In genomic region chrX:142813146-142813545, GRCm38 (mm10) we compare ENCODE assay signal across 7 mouse cellular contexts.
DNase-seq lines count a peak whose midpoint lies in the region; ATAC-seq and TF ChIP-seq lines count a peak whose summit lies in the region.

No protein-coding gene starts in this region.

- H3K4me2 ChIP-seq in kidney, embryonic 16.5 days (replicated peaks; ENCODE audit: low read depth, low read length), result no peak overlapping the region
- H3K4me2 ChIP-seq in lung, postnatal 0 days (replicated peaks; ENCODE audit: low read depth, low read length), result no peak overlapping the region

- no peaks in the 10 kb centered on the region for H3K36me3 ChIP-seq in kidney, embryonic 16.5 days (ENCODE audit: insufficient read depth, low read length)
- H3K36me3 ChIP-seq in MEL (ENCODE audit: control insufficient read depth in 1 of 2, insufficient read depth in 2 of 2, low read length in 2 of 2), result peaks cover 0 to 12% of the 10 kb centered on the region in 2 experiments; a peak in 2 of 4 replicates
- no peaks in the 10 kb centered on the region for H3K36me3 ChIP-seq in lung, postnatal 0 days (ENCODE audit: insufficient read depth, low read length)

- no peak overlapping the region for H3K4me3 ChIP-seq in kidney, embryonic 16.5 days (ENCODE audit: low read length)
- H3K4me3 ChIP-seq in MEL (ENCODE audit: control insufficient read depth in 1 of 2, insufficient read depth in 1 of 2, low read depth in 2 of 2, low read length in 2 of 2), result no peak overlapping the region
- H3K4me3 ChIP-seq in lung, postnatal 0 days (ENCODE audit: low read depth, low read length), result no peak overlapping the region

- TF ChIP-seq POLR2A in MEL (IDR thresholded peaks at IDR 0.05; ENCODE audit: control insufficient read depth in 1 of 2, insufficient read depth in 1 of 2, low read depth in 1 of 2, low read length in 2 of 2, poor library complexity in 1 of 2), result no peak

- no peak overlapping the region for H3K9ac ChIP-seq in kidney, embryonic 16.5 days (replicated peaks; ENCODE audit: low read length)
- no peak overlapping the region for H3K9ac ChIP-seq in MEL (ENCODE audit: control insufficient read depth, low read depth, low read length, poor library complexity, severe bottlenecking)
- no peak overlapping the region for H3K9ac ChIP-seq in lung, postnatal 0 days (replicated peaks; ENCODE audit: low read depth)

- H3K27ac ChIP-seq in kidney, embryonic 16.5 days (ENCODE audit: low read length), result no peak overlapping the region
- H3K27ac ChIP-seq in MEL (ENCODE audit: control insufficient read depth, low read depth, low read length), result no peak overlapping the region
- no peak overlapping the region for H3K27ac ChIP-seq in lung, postnatal 0 days (ENCODE audit: low read length)

- no peak for TF ChIP-seq EP300 in MEL (IDR thresholded peaks at IDR 0.05; ENCODE audit: low read depth in 1 of 2, low read length in 2 of 2)
- no peak for TF ChIP-seq EP300 in lung, postnatal 0 days (IDR thresholded peaks at IDR 0.05)

- peak; percentile 23 for TF ChIP-seq RAD21 in MEL (IDR thresholded peaks at IDR 0.05; ENCODE audit: low read depth, low read length)

- no peaks in the 10 kb centered on the region for H3K4me1 ChIP-seq in kidney, embryonic 16.5 days (ENCODE audit: insufficient read depth, low read length)
- no peaks in the 10 kb centered on the region for H3K4me1 ChIP-seq in MEL (ENCODE audit: control insufficient read depth in 1 of 2, insufficient read depth in 2 of 2, low read length in 2 of 2)
- no peaks in the 10 kb centered on the region for H3K4me1 ChIP-seq in lung, postnatal 0 days (ENCODE audit: insufficient read depth, low read depth, low read length)

- peak; percentile 46 to 73 (median 69) for TF ChIP-seq CTCF in MEL (IDR thresholded peaks at IDR 0.05 in 2 of 3, conservative IDR thresholded peaks at IDR 0.05 in 1 of 3; ENCODE audit: control insufficient read depth in 1 of 3, insufficient read depth in 1 of 3, low read depth in 2 of 3, low read length in 3 of 3, poor library complexity in 1 of 3, severe bottlenecking in 1 of 3)
- TF ChIP-seq CTCF in lung, postnatal 0 days (IDR thresholded peaks at IDR 0.05), result peak; percentile 66

- ATAC-seq in kidney, embryonic 16.5 days (ENCODE audit: low FRiP score, low TSS enrichment), result no peak
- ATAC-seq in lung, postnatal 0 days, result no peak; the same call in 1 of the 2 replicates

- H3K27me3 ChIP-seq in kidney, embryonic 16.5 days (ENCODE audit: insufficient read depth, low read length), result no peaks in the 10 kb centered on the region; the same call in 1 of the 2 replicates
- H3K27me3 ChIP-seq in MEL (ENCODE audit: control insufficient read depth in 1 of 2, insufficient read depth in 2 of 2, low read length in 2 of 2), result no peaks in the 10 kb centered on the region
- no peaks in the 10 kb centered on the region for H3K27me3 ChIP-seq in lung, postnatal 0 days (replicated peaks; ENCODE audit: insufficient read depth, low read length)

- peak; percentile 18 for DNase-seq in kidney, adult 9 months
- peak; percentile 68 for DNase-seq in MEL (ENCODE audit: low read depth, low spot score)
- DNase-seq in c-Kit-positive CD71-positive TER-119-positive erythroid progenitor cells, embryonic 14.5 days (ENCODE audit: low spot score), result peak; percentile 34
- DNase-seq in induced T-regulatory cell, adult 2 months (ENCODE audit: low read depth), result peak; percentile 50
- peak; percentile 25 for DNase-seq in lung, postnatal 0 days (ENCODE audit: low spot score)
- peak; percentile 69 for DNase-seq in testis, postnatal 10 days (ENCODE audit: low spot score)

- 0 out of 2 replicates have a peak, but pooled peaks cover 1% of the 10 kb centered on the region for H3K79me2 ChIP-seq in MEL (ENCODE audit: control insufficient read depth, insufficient read depth, low read length, poor library complexity)

- H3K9me3 ChIP-seq in kidney, embryonic 16.5 days (ENCODE audit: low read length), result no peaks in the 10 kb centered on the region
- no peaks in the 10 kb centered on the region for H3K9me3 ChIP-seq in MEL (replicated peaks; ENCODE audit: insufficient read depth, low read length)
- no peaks in the 10 kb centered on the region for H3K9me3 ChIP-seq in lung, postnatal 0 days (ENCODE audit: low read length)

- 24% methylated on average over 6 of the region's 6 CpGs for WGBS in kidney, embryonic 16.5 days
- WGBS in lung, postnatal 0 days, result 23% methylated on average over 6 of the region's 6 CpGs

TF ChIP-seq in MEL, 35 proteins besides CTCF, POLR2A, EP300 and RAD21:
- TF ChIP-seq USF1 (IDR thresholded peaks at IDR 0.05; ENCODE audit: low read depth, low read length) (no peak), ZC3H11A (IDR thresholded peaks at IDR 0.05; ENCODE audit: low read depth, low read length) (no peak), SMC3 (IDR thresholded peaks at IDR 0.05; ENCODE audit: low read depth, low read length) (peak; percentile 61), ZKSCAN1 (IDR thresholded peaks at IDR 0.05; ENCODE audit: low read depth, low read length) (no peak), ZNF384 (IDR thresholded peaks at IDR 0.05; ENCODE audit: low read depth, low read length) (no peak)

Comparison
In these comparisons a context has a peak if more than half of its experiments do, and no peak if none do; other contexts are left out.
1. DNase-seq: peak in every context shown above with its lines; median percentile 69 in testis, postnatal 10 days; 68 in MEL; 50 in induced T-regulatory cell, adult 2 months; 34 in c-Kit-positive CD71-positive TER-119-positive erythroid progenitor cells, embryonic 14.5 days; 25 in lung, postnatal 0 days; 18 in kidney, adult 9 months.